12 mouse cellular contexts compared by ENCODE assay signal in genomic region chr7:49635074-49635621, GRCm38 (mm10). TPM values are rescaled to one million over a fixed set of nuclear protein-coding genes. Genes with fewer than 3 reads are reported as not detected.
DNase-seq lines count a peak whose midpoint lies in the region; ATAC-seq lines count a peak whose summit lies in the region.
"Had no signal": no experiment of that assay in that cellular context is flagged by ENCODE, and none has a peak within 500 bp of the region (broad histone marks: within the 10 kb centered on the region; RNA-seq: fewer than 3 reads in every experiment).

No protein-coding gene starts in this region.

- no peaks in the 10 kb centered on the region for H3K36me3 ChIP-seq in intestine, embryonic 14.5 days (ENCODE audit: control insufficient read depth, insufficient read depth, low read length)
- H3K36me3 ChIP-seq in intestine, embryonic 15.5 days: no peaks in the 10 kb centered on the region
- peaks cover 7% of the 10 kb centered on the region; the same call in 1 of the 2 replicates for H3K36me3 ChIP-seq in hindbrain, embryonic 10.5 days
- H3K36me3 ChIP-seq in midbrain, embryonic 15.5 days (replicated peaks): no peaks in the 10 kb centered on the region
- no peaks in the 10 kb centered on the region for H3K36me3 ChIP-seq in kidney, embryonic 16.5 days (ENCODE audit: insufficient read depth, low read length)
- H3K36me3 ChIP-seq: embryonic facial prominence, embryonic 12.5 days had no signal

- H3K9ac ChIP-seq in intestine, embryonic 14.5 days (ENCODE audit: low read length): no peak overlapping the region
- H3K9ac ChIP-seq in intestine, embryonic 15.5 days: no peak overlapping the region
- H3K9ac ChIP-seq in midbrain, embryonic 15.5 days: no peak overlapping the region
- H3K9ac ChIP-seq in kidney, embryonic 16.5 days (replicated peaks; ENCODE audit: low read length): no peak overlapping the region
- H3K9ac ChIP-seq: embryonic facial prominence, embryonic 12.5 days had no signal

- DNase-seq in intestine, embryonic 14.5 days (ENCODE audit: low spot score): peak; percentile 66
- peak; percentile 29 for DNase-seq in R1 (ENCODE audit: low read depth, low spot score)
- peak; percentile 79 for DNase-seq in hindbrain, embryonic 10.5 days (ENCODE audit: low spot score)
- DNase-seq in urinary bladder, postnatal 10 days (ENCODE audit: low spot score): no peak

- no peak overlapping the region for H3K4me2 ChIP-seq in intestine, embryonic 14.5 days (ENCODE audit: low read length)
- no peak overlapping the region for H3K4me2 ChIP-seq in intestine, embryonic 15.5 days (replicated peaks)
- peak overlapping the region; percentile 44 for H3K4me2 ChIP-seq in midbrain, embryonic 15.5 days
- no peak overlapping the region for H3K4me2 ChIP-seq in kidney, embryonic 16.5 days (replicated peaks; ENCODE audit: low read depth, low read length)
- H3K4me2 ChIP-seq: embryonic facial prominence, embryonic 12.5 days had no signal

- peaks cover 10% of the 10 kb centered on the region; the same call in 1 of the 2 replicates for H3K4me1 ChIP-seq in intestine, embryonic 14.5 days (replicated peaks; ENCODE audit: control insufficient read depth, insufficient read depth, low read length)
- peaks cover 14% of the 10 kb centered on the region for H3K4me1 ChIP-seq in intestine, embryonic 15.5 days (replicated peaks)
- peaks cover 56% of the 10 kb centered on the region for H3K4me1 ChIP-seq in hindbrain, embryonic 10.5 days (replicated peaks)
- H3K4me1 ChIP-seq in midbrain, embryonic 15.5 days: peaks cover 31% of the 10 kb centered on the region
- H3K4me1 ChIP-seq in kidney, embryonic 16.5 days (ENCODE audit: insufficient read depth, low read length): peaks cover 22% of the 10 kb centered on the region

- no peaks in the 10 kb centered on the region for H3K9me3 ChIP-seq in intestine, embryonic 14.5 days (ENCODE audit: control insufficient read depth, low read length)
- H3K9me3 ChIP-seq in intestine, embryonic 15.5 days: no peaks in the 10 kb centered on the region
- no peaks in the 10 kb centered on the region for H3K9me3 ChIP-seq in hindbrain, embryonic 10.5 days
- no peaks in the 10 kb centered on the region for H3K9me3 ChIP-seq in midbrain, embryonic 15.5 days
- H3K9me3 ChIP-seq in kidney, embryonic 16.5 days (ENCODE audit: low read length): no peaks in the 10 kb centered on the region; the same call in 1 of the 2 replicates
- H3K9me3 ChIP-seq: embryonic facial prominence, embryonic 12.5 days had no signal

- peaks cover 97% of the 10 kb centered on the region for H3K27me3 ChIP-seq in intestine, embryonic 14.5 days (replicated peaks; ENCODE audit: control insufficient read depth, insufficient read depth, low read length)
- peaks cover 84% of the 10 kb centered on the region for H3K27me3 ChIP-seq in intestine, embryonic 15.5 days (replicated peaks)
- peaks cover 100% of the 10 kb centered on the region for H3K27me3 ChIP-seq in hindbrain, embryonic 10.5 days (ENCODE audit: insufficient read depth, poor library complexity, severe bottlenecking)
- peaks cover 58% of the 10 kb centered on the region for H3K27me3 ChIP-seq in midbrain, embryonic 15.5 days (replicated peaks)
- H3K27me3 ChIP-seq in kidney, embryonic 16.5 days (ENCODE audit: insufficient read depth, low read length): peaks cover 96% of the 10 kb centered on the region

- H3K27ac ChIP-seq in intestine, embryonic 14.5 days (ENCODE audit: low read depth): no peak overlapping the region
- H3K27ac ChIP-seq in intestine, embryonic 15.5 days: no peak overlapping the region
- H3K27ac ChIP-seq in hindbrain, embryonic 10.5 days: peak overlapping the region; percentile 82
- H3K27ac ChIP-seq in midbrain, embryonic 15.5 days: no peak overlapping the region
- H3K27ac ChIP-seq in kidney, embryonic 16.5 days (ENCODE audit: low read length): no peak overlapping the region
- H3K27ac ChIP-seq: embryonic facial prominence, embryonic 12.5 days had no signal

- ATAC-seq in intestine, embryonic 14.5 days (replicated peaks; ENCODE audit: low FRiP score, low TSS enrichment, low read depth): no peak
- ATAC-seq in intestine, embryonic 15.5 days: no peak
- ATAC-seq in midbrain, embryonic 15.5 days (replicated peaks): no peak
- no peak for ATAC-seq in erythroid progenitor cell, adult 5-6 weeks (replicated peaks; ENCODE audit: low FRiP score, poor library complexity, severe bottlenecking)
- ATAC-seq in kidney, embryonic 16.5 days (ENCODE audit: low FRiP score, low TSS enrichment): no peak
- ATAC-seq: Patski had no signal

- WGBS in intestine, embryonic 14.5 days: 1% methylated on average over 35 of the region's 35 CpGs
- WGBS in intestine, embryonic 15.5 days: 2% methylated on average over 35 of the region's 35 CpGs
- under 1% methylated on average over 35 of the region's 35 CpGs for WGBS in hindbrain, embryonic 10.5 days
- 0% methylated on average over 35 of the region's 35 CpGs for WGBS in midbrain, embryonic 15.5 days
- WGBS in kidney, embryonic 16.5 days: under 1% methylated on average over 35 of the region's 35 CpGs

- no peak overlapping the region for H3K4me3 ChIP-seq in intestine, embryonic 14.5 days (ENCODE audit: low read depth, low read length)
- no peak overlapping the region for H3K4me3 ChIP-seq in intestine, embryonic 15.5 days (replicated peaks)
- peak overlapping the region; percentile 50 for H3K4me3 ChIP-seq in hindbrain, embryonic 10.5 days
- peak overlapping the region; percentile 26 for H3K4me3 ChIP-seq in midbrain, embryonic 15.5 days
- no peak overlapping the region; the same call in 1 of the 2 replicates for H3K4me3 ChIP-seq in kidney, embryonic 16.5 days (ENCODE audit: low read length)
- H3K4me3 ChIP-seq: embryonic facial prominence, embryonic 12.5 days had no signal

RNA-seq across cellular contexts. Expression of gene Dbx1, which starts 1.5 kb away (rescaled TPM):
- not detected in 2 replicates for polyA plus RNA-seq in intestine, embryonic 14.5 days (2014; fragmentation: Nextera tagmentation; extraction: Ambion mirVana)
- not detected in 2 replicates for polyA plus RNA-seq in intestine, embryonic 15.5 days (2015; fragmentation: Nextera tagmentation; extraction: Ambion mirVana)
- polyA plus RNA-seq in hindbrain, embryonic 10.5 days (2016; fragmentation: Nextera tagmentation; extraction: Ambion mirVana): 42.0 and 72.1 TPM in 2 replicates
- 23.2 and 31.7 TPM in 2 replicates for polyA plus RNA-seq in midbrain, embryonic 15.5 days (2015; fragmentation: Nextera tagmentation; extraction: Ambion mirVana)
- not detected in 2 replicates for total RNA-seq in erythroid progenitor cell, adult 5-6 weeks (2015; ENCODE audit: low replicate concordance)
- total RNA-seq in erythroid progenitor cell, adult 5-6 weeks (2017; ENCODE audit: low replicate concordance): not detected in 2 replicates
- not detected in 2 replicates for polyA plus RNA-seq in kidney, embryonic 16.5 days (2015; fragmentation: Nextera tagmentation; extraction: Ambion mirVana)
- total RNA-seq: left cerebral cortex, adult 8-10 months had no signal
- polyA plus RNA-seq: Patski; spleen, adult 2 months had no signal

Comparison
In these comparisons a context has a peak if more than half of its experiments do, and no peak if none do; other contexts are left out.
1. H3K4me3 ChIP-seq: peak in hindbrain, embryonic 10.5 days (single experiment) and midbrain, embryonic 15.5 days (single experiment); none in intestine, embryonic 14.5 days (single experiment), intestine, embryonic 15.5 days (single experiment) and kidney, embryonic 16.5 days (single experiment).
2. RNA of gene Dbx1, which starts 1.5 kb away (polyA plus RNA-seq): 42.0 to 72.1 TPM in hindbrain, embryonic 10.5 days and 23.2 to 31.7 TPM in midbrain, embryonic 15.5 days; not detected in kidney, embryonic 16.5 days, not detected in intestine, embryonic 15.5 days and not detected in intestine, embryonic 14.5 days; every median in the first group is over 10 times any median in the second.